Mouse (Mus musculus) erythroblast, embryonic 14.5 days (primary cell): ENCODE measurements around the gene Qsox1. TPM values are rescaled to one million over a fixed set of nuclear protein-coding genes. Genes with fewer than 3 reads are reported as not detected.

Source experiments
- H3K27me3 ChIP-seq: 2 replicates; pipeline ENCODE4 v1.6.1; 2012; ENCODE audit warnings: inconsistent platforms; ENCODE audit not compliant: control insufficient read depth
- H3K36me3 ChIP-seq: 2 replicates; pipeline ENCODE4 v1.6.1; 2012; ENCODE audit warnings: mild to moderate bottlenecking, inconsistent platforms; ENCODE audit not compliant: control insufficient read depth
- H3K4me1 ChIP-seq: 2 replicates; pipeline ENCODE4 v1.6.1; 2012; ENCODE audit warnings: inconsistent platforms; ENCODE audit not compliant: control insufficient read depth
- H3K4me3 ChIP-seq: replicated peaks from 2 replicates; pipeline ENCODE3; 2012; ENCODE audit warnings: moderate library complexity, mild to moderate bottlenecking, inconsistent platforms
- H3K9me3 ChIP-seq: 2 replicates; pipeline ENCODE4 v1.6.1; 2012; ENCODE audit warnings: low read length, inconsistent platforms, mixed read lengths; ENCODE audit not compliant: control insufficient read depth
- GATA1 ChIP-seq: IDR thresholded peaks from 2 replicates; pipeline ENCODE4 v1.6.1; 2012; ENCODE audit warnings: low read length, inconsistent platforms, mixed read lengths
- TAL1 ChIP-seq: IDR thresholded peaks from 3 replicates; pipeline ENCODE4 v1.6.1; 2012; ENCODE audit warnings: low read length, inconsistent platforms, mixed read lengths
- polyA plus RNA-seq: library from polyadenylated mRNA; stranded (reverse); fragments of >175 nt; gene quantifications from 2 replicates; pipeline ENCODE4 v1.2.3, GENCODE M21; 2012

The Qsox1 gene
- 0.60 and 1.2 TPM in 2 replicates for polyA plus RNA-seq

DNA sequence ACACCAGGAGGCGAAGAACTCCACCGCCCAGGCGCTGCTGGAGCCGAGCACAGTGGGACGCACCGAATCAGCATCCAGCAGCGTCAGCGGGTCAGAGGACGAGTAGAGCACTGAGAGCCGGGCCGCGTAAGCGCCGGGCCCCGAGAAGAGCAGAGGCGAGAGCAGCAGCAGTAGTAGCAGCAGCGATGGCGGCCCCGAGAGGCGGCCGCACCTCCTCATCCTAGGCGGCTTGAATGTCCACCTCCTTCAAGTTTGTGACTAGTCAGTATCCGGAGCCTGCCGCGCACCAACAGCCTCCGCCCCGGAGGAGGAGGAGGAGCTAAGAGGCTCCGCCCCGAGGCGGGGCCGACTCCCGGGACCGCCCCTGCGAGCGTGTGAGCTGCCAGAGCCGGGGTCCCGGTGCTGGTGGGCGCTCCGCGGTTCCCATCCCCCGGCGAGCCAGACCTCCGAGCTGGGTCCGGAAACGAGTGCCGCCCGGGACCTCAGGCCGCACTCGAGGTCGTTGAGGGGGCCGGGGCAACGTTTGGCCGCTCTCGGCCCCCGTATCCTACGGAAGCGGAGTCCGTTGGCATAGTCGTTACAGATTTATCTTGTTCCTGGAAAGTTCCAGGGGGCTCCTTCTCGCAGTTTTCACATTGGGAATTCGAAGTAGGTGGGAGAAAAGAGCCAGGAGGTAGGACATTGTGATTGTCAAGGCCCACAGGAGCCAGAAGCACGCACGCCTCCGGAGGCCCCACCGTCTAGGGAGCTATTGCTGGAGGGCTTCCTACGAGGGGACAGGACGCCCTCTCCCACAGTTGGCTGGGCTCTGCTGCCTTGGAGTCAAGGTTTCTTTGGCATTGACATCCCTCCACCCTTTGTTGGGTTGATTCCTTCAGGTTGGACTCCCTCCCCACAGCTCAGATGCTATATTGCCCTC, at the start of gene Qsox1:
Qsox1 (minus strand) TSS at position 309 of the 919 bp plus-strand sequence.
- Histone ChIP-seq H3K4me3 (peak within 1 kb of the TSS; percentile 95), H3K27me3 (no peaks in the 10 kb centered on the region), H3K4me1 (peaks cover 55% of the 10 kb centered on the region), H3K36me3 (peaks cover 12% of the 10 kb centered on the region), H3K9me3 (no peaks in the 10 kb centered on the region)
- TF ChIP-seq GATA1 (no peak), TAL1 (no peak)

DNA sequence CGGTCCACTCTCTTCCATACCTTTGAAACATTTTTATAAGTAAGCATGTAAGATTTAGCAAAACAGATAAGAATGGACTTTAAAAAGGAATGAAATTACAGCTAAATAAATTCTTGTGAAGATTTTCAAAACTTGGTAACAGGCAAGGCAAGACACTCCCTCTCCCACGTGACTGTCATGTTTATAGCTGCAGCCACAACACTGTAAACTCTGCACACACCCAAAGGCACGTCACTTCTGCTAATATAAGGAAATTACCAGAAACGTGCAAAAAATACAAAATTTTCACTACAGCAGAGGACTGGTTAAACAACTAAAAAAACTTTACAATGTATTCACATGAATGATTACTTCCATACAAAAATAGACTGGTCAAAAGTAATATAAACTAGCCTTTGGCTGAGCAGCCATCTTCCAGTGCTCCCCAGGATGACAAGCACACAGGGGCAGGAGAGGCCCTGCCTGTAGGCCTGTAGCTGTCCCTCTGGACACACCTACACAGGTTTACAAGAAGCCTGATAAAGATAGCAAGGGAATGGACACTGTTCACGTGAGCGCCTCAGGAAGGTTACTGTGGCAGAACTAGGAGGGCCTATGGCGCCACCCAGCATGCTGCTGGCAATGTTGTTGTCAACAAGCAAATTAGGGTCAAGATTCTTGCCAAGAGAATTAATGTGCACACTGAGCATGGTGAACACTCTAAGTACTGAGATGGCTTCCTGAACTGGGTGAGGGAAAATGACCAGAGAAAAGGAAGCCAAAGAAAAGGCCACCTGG, 42.4 kb upstream of the Qsox1 start:
- no peak overlapping the region for H3K4me3 ChIP-seq
- peaks cover 89% of the 10 kb centered on the region for H3K36me3 ChIP-seq
- TF ChIP-seq TAL1 (no peak), GATA1 (no peak)

DNA sequence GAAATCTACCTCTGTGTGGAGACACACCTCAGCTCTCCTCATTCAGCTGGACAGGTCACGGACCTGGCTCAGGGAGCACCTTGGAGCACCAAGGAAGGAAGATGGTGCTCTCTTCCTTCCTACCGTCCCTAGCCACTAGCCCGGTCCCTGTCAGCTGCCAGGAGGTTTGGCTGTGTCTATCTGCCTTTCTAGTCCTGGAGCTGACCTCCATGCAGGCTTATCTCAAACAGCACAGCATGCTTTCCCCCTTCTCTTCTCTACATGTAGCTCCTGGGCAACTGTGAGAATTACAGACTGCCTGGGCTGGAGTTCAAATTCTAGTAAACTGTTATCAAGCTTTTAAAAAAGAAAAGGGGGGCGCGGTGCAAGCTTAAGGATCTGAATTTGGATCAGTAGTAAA, 40.3 kb upstream of the Qsox1 start:
- no peak for TF ChIP-seq GATA1
- Histone ChIP-seq H3K27me3 (no peaks in the 10 kb centered on the region), H3K36me3 (peaks cover 86% of the 10 kb centered on the region), H3K4me1 (peaks cover 26% of the 10 kb centered on the region), H3K9me3 (no peaks in the 10 kb centered on the region), H3K4me3 (no peak overlapping the region)

More for the DNA sequence above, 42.4 kb upstream of the Qsox1 start:
- Histone ChIP-seq H3K9me3 (no peaks in the 10 kb centered on the region), H3K27me3 (no peaks in the 10 kb centered on the region), H3K4me1 (peaks cover 26% of the 10 kb centered on the region)

DNA sequence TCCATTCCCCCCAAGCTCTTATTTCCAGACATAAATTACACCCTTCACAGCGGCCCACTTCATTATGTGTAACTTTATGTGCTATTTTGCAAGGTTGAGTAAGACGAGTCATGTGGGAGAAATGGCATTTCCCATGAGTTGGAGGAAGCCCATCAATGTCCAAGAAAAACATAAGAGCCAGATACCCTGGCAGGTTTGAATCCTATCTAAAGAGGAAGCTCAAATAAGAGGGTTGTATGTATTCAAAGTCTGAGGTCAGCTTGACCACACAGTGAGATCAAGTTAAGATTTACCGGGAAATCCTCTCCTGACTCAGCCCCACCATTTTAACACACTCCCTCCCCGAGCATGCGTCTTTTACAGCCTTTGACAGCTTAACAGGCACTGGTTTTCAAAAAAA, 31.5 kb upstream of the Qsox1 start:
- no peaks in the 10 kb centered on the region for H3K9me3 ChIP-seq
- TF ChIP-seq TAL1 (no peak), GATA1 (no peak)
- H3K27me3 ChIP-seq = no peaks in the 10 kb centered on the region
- H3K36me3 ChIP-seq = peaks cover 57% of the 10 kb centered on the region
- H3K4me1 ChIP-seq = peaks cover 16% of the 10 kb centered on the region
- H3K4me3 ChIP-seq = no peak overlapping the region

DNA sequence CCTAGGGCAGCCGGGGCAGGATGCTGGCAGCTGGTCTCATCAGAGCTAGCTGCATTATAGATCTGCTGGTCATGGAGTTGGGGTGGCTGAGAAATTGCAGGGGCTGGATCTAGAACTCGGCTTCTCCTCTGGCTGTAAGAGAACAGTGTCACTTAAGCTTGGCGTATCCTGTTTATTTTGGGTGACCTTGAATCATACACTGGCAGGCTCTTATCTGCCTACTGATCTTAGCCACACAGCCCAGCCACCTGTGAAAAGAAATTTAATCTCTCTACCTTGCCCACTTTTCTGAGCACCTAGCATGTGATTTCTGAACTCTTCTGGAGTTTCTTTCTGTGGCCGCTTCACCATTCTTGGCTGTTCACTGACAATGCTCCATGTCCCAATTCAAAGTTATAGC, 30.8 kb upstream of the Qsox1 start:
- H3K9me3 ChIP-seq = peaks cover 2% of the 10 kb centered on the region
- peaks cover 16% of the 10 kb centered on the region for H3K4me1 ChIP-seq
- TF ChIP-seq TAL1 (no peak), GATA1 (peak; percentile 64)
- no peaks in the 10 kb centered on the region for H3K27me3 ChIP-seq
- peaks cover 53% of the 10 kb centered on the region for H3K36me3 ChIP-seq
- H3K4me3 ChIP-seq = no peak overlapping the region

DNA sequence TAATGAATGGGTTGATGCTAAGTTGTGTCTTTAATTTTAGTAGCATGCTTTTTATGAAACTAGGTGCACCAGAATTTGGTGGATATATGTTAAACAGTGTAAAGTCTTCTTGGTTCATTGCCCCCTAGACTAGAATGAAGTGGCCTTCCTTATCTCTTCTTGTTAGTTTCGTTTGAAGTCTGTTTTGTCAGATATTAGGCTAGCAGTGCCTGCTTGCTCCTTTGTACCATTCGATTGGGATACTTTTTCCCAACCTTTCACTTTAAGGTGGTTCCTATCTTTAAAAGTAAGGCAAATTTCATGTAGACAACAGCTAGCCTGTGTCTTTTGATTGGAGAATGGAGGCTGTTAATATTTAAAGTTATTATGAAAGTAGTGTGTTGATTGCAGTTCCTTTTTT, 23.0 kb upstream of the Qsox1 start:
- Histone ChIP-seq H3K36me3 (peaks cover 10% of the 10 kb centered on the region), H3K27me3 (no peaks in the 10 kb centered on the region), H3K9me3 (peaks cover 11% of the 10 kb centered on the region), H3K4me3 (no peak overlapping the region), H3K4me1 (peaks cover 29% of the 10 kb centered on the region)
- no peak for TF ChIP-seq TAL1
- no peak for TF ChIP-seq GATA1

DNA sequence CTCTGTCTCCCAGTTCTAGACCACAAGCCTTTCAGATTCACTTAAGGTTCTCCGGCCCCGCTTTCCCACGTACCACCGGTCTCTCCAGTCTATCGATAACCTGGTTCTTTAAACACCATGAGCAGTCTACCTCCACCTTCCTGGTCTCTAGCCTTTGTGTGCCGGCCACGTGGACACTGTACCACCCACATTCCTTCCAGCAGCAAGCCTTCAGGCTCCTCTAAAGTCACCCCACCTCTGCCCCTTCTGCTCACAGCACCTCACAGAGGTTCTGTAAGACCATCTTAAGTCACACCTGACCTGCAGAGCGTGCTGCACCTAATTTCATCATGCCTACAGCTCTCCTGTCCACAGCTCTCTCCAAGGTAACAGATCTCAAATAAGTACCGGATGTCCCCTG, 20.9 kb upstream of the Qsox1 start:
- TF ChIP-seq TAL1 (no peak), GATA1 (no peak)
- peaks cover 9% of the 10 kb centered on the region for H3K9me3 ChIP-seq
- peaks cover 29% of the 10 kb centered on the region for H3K4me1 ChIP-seq
- H3K27me3 ChIP-seq = no peaks in the 10 kb centered on the region
- H3K36me3 ChIP-seq = peaks cover 8% of the 10 kb centered on the region
- H3K4me3 ChIP-seq = no peak overlapping the region

DNA sequence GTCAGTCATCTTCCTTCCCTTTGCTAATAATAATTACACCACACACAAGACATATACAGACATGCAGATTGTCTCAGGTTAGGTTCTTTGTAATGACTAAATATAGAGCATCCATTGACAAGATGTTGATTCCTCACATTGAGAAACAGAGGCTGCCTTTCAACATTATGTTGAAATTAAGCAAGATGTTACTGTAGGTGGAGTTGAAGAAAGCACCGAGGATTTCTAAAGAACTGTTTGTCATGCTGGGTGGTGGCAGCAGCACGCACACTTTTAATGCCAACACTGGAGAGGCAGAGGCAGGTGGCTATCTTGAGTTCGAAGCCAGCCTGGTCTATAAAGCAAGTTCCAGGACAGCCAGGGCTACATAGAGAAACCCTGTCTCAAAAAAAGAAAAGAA, 19.3 kb upstream of the Qsox1 start:
- TF ChIP-seq GATA1 (no peak), TAL1 (no peak)
- Histone ChIP-seq H3K27me3 (no peaks in the 10 kb centered on the region), H3K4me3 (no peak overlapping the region), H3K4me1 (peaks cover 29% of the 10 kb centered on the region), H3K36me3 (no peaks in the 10 kb centered on the region), H3K9me3 (peaks cover 2% of the 10 kb centered on the region; the same call in 1 of the 2 replicates)

DNA sequence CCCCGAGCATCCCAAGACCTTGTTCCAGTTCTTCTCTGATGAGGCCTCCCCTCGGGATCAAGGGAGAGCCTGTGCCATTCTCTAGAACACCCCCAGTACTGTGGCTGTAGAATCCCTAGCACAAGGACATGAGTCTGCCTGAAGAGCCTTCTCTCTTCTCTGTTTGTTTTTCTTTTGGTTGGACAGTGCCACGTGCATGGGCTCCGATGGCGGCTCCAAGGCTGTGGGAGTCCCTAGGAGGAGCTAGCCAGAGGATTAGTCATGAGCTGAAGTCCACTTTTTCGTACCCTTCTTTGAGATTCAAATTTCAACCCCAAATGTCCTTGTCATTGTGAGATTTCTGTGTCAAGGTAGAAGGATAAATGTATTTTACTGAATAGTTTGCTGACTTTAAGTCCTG, 18.2 kb upstream of the Qsox1 start:
- Histone ChIP-seq H3K36me3 (no peaks in the 10 kb centered on the region), H3K9me3 (peaks cover 2% of the 10 kb centered on the region; the same call in 1 of the 2 replicates), H3K4me3 (no peak overlapping the region), H3K27me3 (no peaks in the 10 kb centered on the region), H3K4me1 (peaks cover 20% of the 10 kb centered on the region)
- no peak for TF ChIP-seq TAL1
- no peak for TF ChIP-seq GATA1
